Mouse (Mus musculus): ENCODE measurements around the gene Akap8.
A peak's percentile ranks its signal among the peaks of the same experiment; 100 is the strongest.

Akap8 gene

DNA sequence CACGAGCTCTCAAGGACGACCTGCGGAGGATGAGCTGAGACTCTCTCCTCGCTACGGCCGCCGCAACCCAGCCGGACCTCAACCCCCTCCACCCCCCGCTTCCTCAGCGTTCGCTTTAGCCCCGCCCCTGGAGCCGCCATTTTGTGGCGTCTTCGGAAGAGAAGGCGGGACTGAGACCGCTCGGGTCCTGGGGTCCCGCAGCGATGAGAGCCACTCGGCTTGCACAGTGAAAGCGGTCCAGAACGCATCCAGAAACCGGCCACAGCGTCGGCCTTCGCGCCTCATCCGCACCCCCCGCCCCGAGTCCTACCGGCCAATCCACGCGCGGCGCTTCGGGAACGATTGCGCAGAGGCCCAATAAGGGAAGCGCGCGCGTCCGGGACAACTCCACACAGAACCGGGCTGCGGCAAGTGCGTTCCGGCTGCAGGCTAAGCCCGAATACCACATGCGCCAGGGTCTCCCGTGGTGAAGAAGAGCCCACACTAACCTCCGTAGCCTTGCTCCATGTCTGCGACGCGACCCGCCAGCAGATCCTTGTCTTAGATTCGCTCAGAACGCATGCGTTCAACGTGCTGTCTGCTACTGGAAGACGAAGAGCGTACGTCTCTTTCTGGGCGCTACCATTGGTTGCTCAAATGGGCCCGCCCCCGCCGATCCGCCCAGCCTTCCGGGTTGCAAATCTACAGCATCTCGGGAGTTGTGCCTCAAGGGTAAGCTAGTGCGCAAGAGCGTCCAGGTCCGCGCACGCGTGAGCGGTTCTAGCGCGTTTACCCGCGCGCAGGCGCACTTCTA, at the start of gene Akap8:
TSS of gene Akap8 (minus strand) at position 642 of the 793 bp plus-strand sequence.
- DNase-seq = peak; percentile 97

DNA sequence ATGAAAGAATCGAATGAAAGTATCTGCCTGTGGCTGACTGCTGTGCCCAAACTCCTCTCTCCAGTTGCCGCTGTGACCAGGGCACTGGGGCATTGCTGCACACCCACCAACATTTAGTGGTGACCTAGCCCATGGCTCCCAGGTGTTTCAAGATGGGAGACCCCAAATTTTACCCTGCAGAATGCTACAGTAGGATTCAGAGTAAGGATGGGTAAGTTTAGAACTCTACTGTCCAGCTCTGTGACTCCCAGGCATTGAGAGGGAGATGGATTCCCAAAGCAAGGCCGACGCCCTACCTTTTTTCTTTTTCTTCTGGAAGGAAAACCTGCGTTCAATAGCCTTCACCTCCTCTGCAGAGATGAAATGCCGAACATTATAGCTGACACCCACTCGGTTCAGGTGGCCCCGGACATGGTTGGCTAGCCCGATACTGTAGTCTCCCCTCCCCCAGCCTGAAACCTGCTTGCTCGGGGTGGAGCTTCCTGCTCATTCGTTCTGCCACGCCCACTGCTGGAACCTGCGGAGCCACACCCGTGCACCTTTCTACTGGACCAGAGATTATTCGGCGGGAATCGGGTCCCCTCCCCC, 48.0 kb upstream of the Akap8 start:
- no peak for DNase-seq

- no peak for DNase-seq
Observed at GRCm38 (mm10) chr17:32367706-32368105, 46.7 kb upstream of the Akap8 start.

GRCm38 (mm10) chr17:32365296-32365695, 44.3 kb upstream of the Akap8 start:
- DNase-seq = no peak

GRCm38 (mm10) chr17:32364850-32365249, 43.8 kb upstream of the Akap8 start:
- no peak for DNase-seq

DNA sequence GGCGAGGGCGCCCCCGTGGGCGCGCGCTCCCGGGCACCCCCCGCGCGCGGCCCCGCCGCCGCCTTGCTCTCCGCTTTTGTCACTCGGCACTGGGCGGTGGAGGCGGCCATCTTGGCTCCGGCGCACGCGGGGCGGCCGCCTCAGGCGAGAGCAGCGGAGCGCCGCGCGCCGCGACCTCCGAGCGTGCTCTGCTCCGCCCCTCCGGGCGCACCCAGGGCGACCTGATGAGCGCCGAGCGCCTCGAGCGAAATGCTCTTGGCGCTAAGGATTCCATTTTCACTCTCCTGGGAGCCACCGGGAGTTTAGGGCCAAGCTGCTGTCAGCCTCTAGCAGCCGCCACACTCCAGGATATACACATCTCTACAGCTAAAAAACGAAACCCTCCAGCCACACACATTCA, 43.3 kb upstream of the Akap8 start:
- peak; percentile 86 for DNase-seq

GRCm38 (mm10) chr17:32363821-32364301, 42.8 kb upstream of the Akap8 start:
- no peak for DNase-seq

- DNase-seq = no peak
Observed at GRCm38 (mm10) chr17:32362686-32363085, 41.6 kb upstream of the Akap8 start.

DNA sequence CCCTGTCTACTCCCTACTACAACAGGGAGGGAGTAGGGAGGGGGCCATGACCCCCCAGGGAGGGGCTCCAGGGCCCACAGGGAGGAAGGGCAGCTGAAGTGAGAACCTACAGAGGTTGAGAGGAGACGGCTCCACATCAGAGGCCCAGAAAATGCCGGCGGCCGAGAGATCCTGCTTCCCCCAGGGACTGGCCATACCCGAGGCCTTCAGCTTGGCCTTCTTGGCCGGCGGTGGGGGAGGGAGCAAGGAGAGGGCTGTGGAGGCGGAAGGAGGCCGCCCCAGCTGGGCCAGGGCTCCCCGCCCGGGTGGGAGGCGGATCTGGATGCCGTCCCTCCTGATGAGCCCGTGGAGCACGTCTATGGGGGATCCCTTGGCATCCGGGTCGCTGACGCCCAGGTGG, 38.9 kb upstream of the Akap8 start:
- no peak for DNase-seq

DNA sequence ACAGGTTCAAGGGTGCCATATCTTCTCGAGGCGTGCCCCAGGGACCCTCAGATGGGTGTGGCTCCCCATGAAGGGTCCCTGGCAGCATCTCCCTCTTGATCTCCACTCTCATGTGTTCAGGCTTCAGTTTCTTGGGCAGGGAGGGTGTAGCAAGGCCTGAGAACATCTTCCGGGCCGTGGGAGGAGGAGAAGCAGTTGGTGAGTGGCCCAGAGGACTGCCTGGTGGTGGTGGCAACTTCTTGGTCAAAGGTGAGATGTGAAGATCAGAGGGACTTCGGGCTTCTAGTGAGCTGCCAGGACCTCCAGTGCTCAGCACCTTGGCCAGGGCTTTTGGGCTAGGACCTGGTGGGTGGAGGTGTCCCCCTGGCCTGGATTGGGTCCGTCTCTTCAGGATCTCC, 37.9 kb upstream of the Akap8 start:
- DNase-seq = no peak

DNA sequence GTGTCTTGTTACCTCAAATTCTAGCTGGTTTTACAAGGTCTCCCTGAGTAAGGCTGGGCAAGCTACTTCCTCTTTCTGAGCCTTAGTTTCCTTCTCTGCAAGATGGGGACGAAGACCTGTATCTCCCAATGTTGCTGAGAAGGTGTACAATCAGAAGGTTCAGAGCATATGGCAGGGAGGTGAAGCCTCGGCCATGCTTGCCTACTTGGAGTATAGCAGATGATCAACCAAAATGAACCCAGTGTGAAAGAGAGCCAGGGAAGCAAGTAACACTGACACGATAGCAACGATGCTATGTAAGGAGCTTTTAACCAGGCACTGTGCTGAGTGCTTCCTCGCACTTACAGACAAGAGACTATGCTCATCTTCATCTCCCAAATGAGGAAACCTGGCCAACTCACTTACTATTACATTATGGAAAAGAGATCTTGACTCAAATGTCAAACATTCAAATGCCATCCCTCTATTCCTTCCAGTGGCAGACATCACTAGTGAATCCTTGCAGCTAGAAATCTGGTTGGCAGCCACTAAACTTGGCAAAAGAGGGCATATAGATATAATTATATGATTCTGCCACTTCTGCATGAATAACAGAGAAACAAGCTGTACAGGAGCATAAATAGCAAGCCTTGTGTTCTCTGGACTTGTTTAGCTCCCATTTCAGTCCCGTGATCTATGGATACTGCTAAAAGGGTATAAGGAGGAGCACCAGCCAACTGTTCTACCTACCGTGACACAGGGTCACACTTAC, 37.3 kb upstream of the Akap8 start:
- DNase-seq = no peak

- no peak for DNase-seq
Observed at GRCm38 (mm10) chr17:32356766-32357760, 36.0 kb upstream of the Akap8 start.

- DNase-seq = no peak
Observed at GRCm38 (mm10) chr17:32356281-32356680, 35.2 kb upstream of the Akap8 start.

GRCm38 (mm10) chr17:32355031-32355430, 34.0 kb upstream of the Akap8 start:
- no peak for DNase-seq

DNA sequence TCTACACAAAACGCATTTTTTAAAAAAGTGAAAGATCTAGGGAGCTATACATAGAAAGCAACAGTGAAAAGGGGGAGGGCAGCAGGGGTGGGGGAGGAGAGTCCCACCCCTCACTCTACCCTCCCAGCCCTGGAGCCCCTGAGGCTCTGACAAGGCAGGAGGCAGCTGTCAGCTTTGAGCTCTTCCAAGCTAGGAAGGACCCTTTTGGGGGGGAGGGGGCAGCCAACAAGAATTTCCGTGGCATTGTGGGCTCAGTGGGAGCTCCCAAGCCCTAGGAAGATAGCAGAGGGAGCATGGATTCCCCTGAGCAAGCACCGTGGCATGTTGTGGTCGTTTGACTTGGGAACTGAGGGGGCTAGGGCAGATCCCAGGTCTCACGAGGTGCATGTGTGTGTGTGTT, 33.2 kb upstream of the Akap8 start:
- DNase-seq = no peak

DNA sequence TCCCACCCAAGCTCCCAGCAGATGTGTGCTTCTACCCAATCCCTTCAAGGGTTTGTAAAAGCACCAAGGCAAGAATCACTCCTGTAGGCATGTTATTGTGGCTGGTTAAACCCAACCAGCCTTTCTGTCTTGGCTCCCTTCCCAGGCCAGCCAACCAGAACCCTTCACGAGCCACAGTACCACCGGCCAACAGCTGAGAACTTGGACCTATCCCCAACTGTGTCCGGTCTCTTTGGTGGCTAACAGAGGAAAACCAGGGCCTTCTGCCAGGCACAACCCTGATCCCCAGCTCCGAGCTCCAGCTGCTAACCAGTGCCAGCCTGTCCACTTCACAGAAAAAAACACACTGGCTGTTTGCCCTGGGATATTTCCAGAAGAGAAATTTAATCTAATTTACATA, 32.7 kb upstream of the Akap8 start:
- no peak for DNase-seq

DNA sequence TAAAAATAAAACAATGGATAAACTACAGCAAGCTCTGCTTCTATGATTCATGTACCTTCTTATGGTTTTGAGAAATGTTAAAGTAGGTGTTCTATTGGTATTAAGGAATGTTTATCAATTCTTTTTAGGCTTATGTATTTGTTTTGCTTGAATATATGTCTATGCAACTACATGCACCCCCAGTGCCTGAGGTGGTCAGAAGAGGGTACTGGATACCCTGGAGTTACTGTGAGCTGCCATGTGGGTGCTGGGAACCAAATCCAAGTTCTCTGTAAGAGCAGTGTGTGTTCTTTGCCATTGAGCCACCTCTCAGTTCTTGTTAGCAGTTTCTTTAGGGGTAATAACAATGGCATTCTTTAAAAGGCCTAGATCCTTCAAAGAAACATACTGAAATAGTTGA, 30.7 kb upstream of the Akap8 start:
- DNase-seq = no peak

DNA sequence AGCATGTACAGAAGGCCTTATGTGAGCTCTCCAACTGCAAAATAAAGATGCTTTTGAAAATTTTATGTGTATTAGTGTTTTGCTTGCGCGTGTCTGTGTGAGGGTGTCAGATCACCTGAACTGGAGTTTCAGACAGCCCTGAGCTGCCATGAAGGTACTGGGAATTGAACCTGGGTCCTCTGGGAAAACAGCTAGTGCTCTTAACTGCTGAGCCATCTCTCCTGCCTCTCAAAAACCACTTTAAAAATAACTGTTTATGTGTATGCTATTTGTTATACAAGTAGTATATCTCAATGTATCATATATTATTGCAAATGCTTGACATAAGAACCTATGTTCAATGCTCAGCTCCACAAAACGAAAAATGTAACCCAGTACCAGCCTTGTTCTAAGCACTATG, 30.2 kb upstream of the Akap8 start:
- DNase-seq = no peak

GRCm38 (mm10) chr17:32350382-32350983, 29.4 kb upstream of the Akap8 start, which contains the start of gene Akap8l:
Akap8l (minus strand) TSS chr17:32350607.
- peak; percentile 97 for DNase-seq

DNA sequence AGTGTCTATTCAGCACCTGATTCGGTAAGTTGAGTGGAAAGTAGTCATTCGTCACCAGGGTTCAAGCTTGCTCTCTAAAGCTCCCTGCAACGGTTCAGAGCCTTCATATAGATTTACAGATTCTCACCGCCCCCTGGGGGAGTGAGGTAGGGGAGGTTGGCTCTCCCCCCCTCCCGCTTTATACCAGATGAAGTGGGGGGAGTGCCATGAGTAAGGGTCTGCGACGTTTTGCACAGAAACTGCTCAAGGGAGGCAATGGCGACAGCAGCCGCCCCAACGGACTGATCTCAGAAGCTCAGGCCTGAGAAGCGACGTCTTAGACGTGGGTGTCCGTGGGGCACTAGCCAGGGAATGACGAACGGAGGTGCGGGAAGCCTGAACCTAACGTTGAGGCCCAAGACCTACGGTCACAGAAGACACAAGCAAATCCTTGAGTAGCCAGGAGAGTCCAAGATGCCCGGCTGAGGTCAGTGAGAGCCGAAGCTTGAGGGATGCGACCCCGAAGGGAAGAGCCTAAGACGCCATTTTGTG, 28.9 kb upstream of the Akap8 start:
- DNase-seq = no peak

DNA sequence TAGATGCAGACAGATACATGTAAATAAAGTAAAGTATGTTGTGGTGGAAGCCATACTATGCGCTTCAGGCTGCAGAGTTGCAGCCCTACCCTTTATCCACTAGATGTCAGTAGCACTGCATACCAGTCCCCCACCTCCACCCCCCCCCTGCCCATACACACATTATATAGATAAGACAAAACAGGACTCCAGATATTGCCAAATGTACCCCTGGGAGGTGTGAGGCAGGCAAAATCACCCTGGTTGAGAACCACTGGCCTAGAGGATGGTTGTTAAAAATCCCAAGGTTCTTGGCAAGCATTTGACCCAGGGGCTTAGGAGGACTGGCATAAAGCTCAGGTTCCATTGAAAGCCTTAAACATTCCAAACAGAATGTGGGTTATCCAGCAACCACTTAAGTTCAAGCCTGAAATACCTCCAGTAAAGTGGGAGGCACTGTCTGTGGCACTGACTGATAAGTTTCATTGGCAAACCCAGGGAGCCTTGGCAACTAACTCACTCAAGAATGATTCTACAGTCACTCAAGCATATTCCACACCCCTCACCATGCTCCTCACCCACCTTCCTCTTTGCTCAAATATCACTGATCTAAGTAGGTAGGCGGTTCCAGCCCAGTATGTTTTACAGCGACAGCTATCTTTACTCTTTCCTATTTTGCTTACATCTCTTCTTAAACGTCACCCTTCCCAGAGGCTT, 28.1 kb upstream of the Akap8 start:
- DNase-seq = peak; percentile 38
